Mouse (Mus musculus): Measurements from ENCODE around the gene Slc12a4.

DNA sequence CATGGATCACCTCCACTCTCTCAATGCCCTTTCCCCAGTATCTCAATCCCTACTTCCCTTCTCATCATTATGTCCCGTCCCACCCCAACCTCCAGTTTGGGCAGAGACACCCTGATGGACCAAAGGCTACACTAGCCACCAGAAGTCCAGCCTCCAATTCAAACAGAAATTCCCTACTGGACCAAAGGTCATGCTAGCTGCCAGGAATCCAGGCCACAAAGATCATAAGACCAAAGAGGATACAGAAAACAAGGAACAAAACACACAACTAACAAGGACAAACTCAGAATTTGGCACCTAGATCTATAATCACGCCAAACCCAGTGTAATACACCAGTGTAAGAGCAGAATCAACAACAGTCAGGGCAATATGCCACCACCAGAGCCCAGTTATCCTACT lies 33.1 kb upstream of the Slc12a4 start:
- TF ChIP-seq EP300 (IDR thresholded peaks at IDR 0.05; ENCODE audit: insufficient read depth, low read depth, low read length) (no peak), CTCF (IDR thresholded peaks at IDR 0.05; ENCODE audit: low read depth, low read length) (no peak), POLR2A (IDR thresholded peaks at IDR 0.05; ENCODE audit: insufficient read depth, low read length) (no peak)
